Mouse (Mus musculus): Measurements from ENCODE around the gene Tdrd1. TPM values are rescaled to one million over a fixed set of nuclear protein-coding genes. Genes with fewer than 3 reads are reported as not detected.

Tdrd1 gene
- polyA plus RNA-seq, 1 experiment from 2014 or later, result 0.02 TPM

- 45% methylated on average over 2 of the region's 2 CpGs for WGBS (ENCODE audit: insufficient replicate concordance)
- H3K36me3 ChIP-seq (ENCODE audit: control insufficient read depth, insufficient read depth), result no peaks in the 10 kb centered on the region
- no peak overlapping the region for H3K9ac ChIP-seq (ENCODE audit: low read depth, low read length)
- H3K27ac ChIP-seq (ENCODE audit: low read length), result no peak overlapping the region
- no peak for ATAC-seq (ENCODE audit: low read depth)
- H3K27me3 ChIP-seq (ENCODE audit: control insufficient read depth, insufficient read depth, low read depth, low read length), result no peaks in the 10 kb centered on the region
- no peak overlapping the region for H3K4me2 ChIP-seq (ENCODE audit: low read depth, low read length)
- H3K4me3 ChIP-seq (ENCODE audit: low read depth, low read length), result no peak overlapping the region
- no peaks in the 10 kb centered on the region for H3K4me1 ChIP-seq (ENCODE audit: control insufficient read depth, low read depth, low read length)
- H3K9me3 ChIP-seq (replicated peaks; ENCODE audit: control insufficient read depth, low read length), result no peaks in the 10 kb centered on the region
Observed at GRCm38 (mm10) chr19:56891438-56891837, 65.4 kb downstream of the Tdrd1 start.

GRCm38 (mm10) chr19:56892586-56892985 lies 66.6 kb downstream of the Tdrd1 start:
- Histone ChIP-seq H3K4me3 (ENCODE audit: low read depth, low read length) (no peak overlapping the region), H3K36me3 (ENCODE audit: control insufficient read depth, insufficient read depth) (no peaks in the 10 kb centered on the region), H3K9me3 (replicated peaks; ENCODE audit: control insufficient read depth, low read length) (no peaks in the 10 kb centered on the region), H3K9ac (ENCODE audit: low read depth, low read length) (no peak overlapping the region), H3K27ac (ENCODE audit: low read length) (no peak overlapping the region), H3K27me3 (ENCODE audit: control insufficient read depth, insufficient read depth, low read depth, low read length) (no peaks in the 10 kb centered on the region), H3K4me1 (ENCODE audit: control insufficient read depth, low read depth, low read length) (no peaks in the 10 kb centered on the region), H3K4me2 (ENCODE audit: low read depth, low read length) (no peak overlapping the region)
- 60% methylated on average over 5 of the region's 5 CpGs for WGBS (ENCODE audit: insufficient replicate concordance)
- ATAC-seq (ENCODE audit: low read depth), result no peak

- H3K4me2 ChIP-seq (ENCODE audit: low read depth, low read length), result no peak overlapping the region
- no peak for ATAC-seq (ENCODE audit: low read depth)
- no peaks in the 10 kb centered on the region for H3K4me1 ChIP-seq (ENCODE audit: control insufficient read depth, low read depth, low read length)
- H3K4me3 ChIP-seq (ENCODE audit: low read depth, low read length), result no peak overlapping the region
- no peak overlapping the region for H3K27ac ChIP-seq (ENCODE audit: low read length)
- H3K27me3 ChIP-seq (ENCODE audit: control insufficient read depth, insufficient read depth, low read depth, low read length), result no peaks in the 10 kb centered on the region
- WGBS (ENCODE audit: insufficient replicate concordance), result 64% methylated on average over 5 of the region's 5 CpGs
- no peak overlapping the region for H3K9ac ChIP-seq (ENCODE audit: low read depth, low read length)
- H3K9me3 ChIP-seq (replicated peaks; ENCODE audit: control insufficient read depth, low read length), result no peaks in the 10 kb centered on the region
- no peaks in the 10 kb centered on the region for H3K36me3 ChIP-seq (ENCODE audit: control insufficient read depth, insufficient read depth)
Observed at GRCm38 (mm10) chr19:56893326-56893725, 67.3 kb downstream of the Tdrd1 start.

- no peak overlapping the region for H3K4me3 ChIP-seq (ENCODE audit: low read depth, low read length)
- H3K4me1 ChIP-seq (ENCODE audit: control insufficient read depth, low read depth, low read length), result no peaks in the 10 kb centered on the region
- H3K27me3 ChIP-seq (ENCODE audit: control insufficient read depth, insufficient read depth, low read depth, low read length), result no peaks in the 10 kb centered on the region
- no peak overlapping the region for H3K27ac ChIP-seq (ENCODE audit: low read length)
- no peak overlapping the region for H3K9ac ChIP-seq (ENCODE audit: low read depth, low read length)
- ATAC-seq (ENCODE audit: low read depth), result no peak
- H3K36me3 ChIP-seq (ENCODE audit: control insufficient read depth, insufficient read depth), result no peaks in the 10 kb centered on the region
- no peak overlapping the region for H3K4me2 ChIP-seq (ENCODE audit: low read depth, low read length)
- 72% methylated on average over 16 of the region's 16 CpGs for WGBS (ENCODE audit: insufficient replicate concordance)
- no peaks in the 10 kb centered on the region for H3K9me3 ChIP-seq (replicated peaks; ENCODE audit: control insufficient read depth, low read length)
Observed at GRCm38 (mm10) chr19:56897654-56898053, 71.6 kb downstream of the Tdrd1 start.

GRCm38 (mm10) chr19:56904095-56904494 lies 78.1 kb downstream of the Tdrd1 start:
- H3K4me3 ChIP-seq (ENCODE audit: low read depth, low read length), result no peak overlapping the region
- H3K4me1 ChIP-seq (ENCODE audit: control insufficient read depth, low read depth, low read length), result no peaks in the 10 kb centered on the region
- no peak for ATAC-seq (ENCODE audit: low read depth)
- no peak overlapping the region for H3K4me2 ChIP-seq (ENCODE audit: low read depth, low read length)
- no peaks in the 10 kb centered on the region for H3K36me3 ChIP-seq (ENCODE audit: control insufficient read depth, insufficient read depth)
- no peaks in the 10 kb centered on the region for H3K9me3 ChIP-seq (replicated peaks; ENCODE audit: control insufficient read depth, low read length)
- no peak overlapping the region for H3K27ac ChIP-seq (ENCODE audit: low read length)
- no peaks in the 10 kb centered on the region for H3K27me3 ChIP-seq (ENCODE audit: control insufficient read depth, insufficient read depth, low read depth, low read length)
- H3K9ac ChIP-seq (ENCODE audit: low read depth, low read length), result no peak overlapping the region
- WGBS (ENCODE audit: insufficient replicate concordance), result 32% methylated on average over 3 of the region's 3 CpGs

DNA sequence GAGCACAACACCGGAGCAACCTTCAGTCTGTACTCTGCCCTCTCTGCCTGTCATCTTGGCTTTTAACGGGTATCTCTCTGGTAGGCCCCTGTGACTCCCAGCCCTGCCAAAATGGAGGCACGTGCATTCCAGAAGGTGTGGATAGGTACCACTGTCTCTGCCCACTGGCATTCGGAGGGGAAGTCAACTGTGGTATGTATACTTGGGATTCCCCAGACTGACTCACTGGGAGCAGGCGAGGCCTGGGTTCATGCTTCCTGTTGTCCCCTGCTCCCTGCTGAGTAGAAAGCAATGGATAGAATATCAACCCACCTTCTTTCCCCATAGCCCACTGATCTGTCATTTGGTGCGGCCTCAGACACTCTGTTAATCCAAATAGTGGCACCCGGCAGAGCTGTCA lies 79.4 kb downstream of the Tdrd1 start:
- Histone ChIP-seq H3K4me3 (ENCODE audit: low read depth, low read length) (no peak overlapping the region), H3K4me1 (ENCODE audit: control insufficient read depth, low read depth, low read length) (no peaks in the 10 kb centered on the region), H3K9ac (ENCODE audit: low read depth, low read length) (no peak overlapping the region), H3K9me3 (replicated peaks; ENCODE audit: control insufficient read depth, low read length) (no peaks in the 10 kb centered on the region), H3K27ac (ENCODE audit: low read length) (no peak overlapping the region), H3K4me2 (ENCODE audit: low read depth, low read length) (no peak overlapping the region), H3K36me3 (ENCODE audit: control insufficient read depth, insufficient read depth) (no peaks in the 10 kb centered on the region), H3K27me3 (ENCODE audit: control insufficient read depth, insufficient read depth, low read depth, low read length) (no peaks in the 10 kb centered on the region)
- no peak for ATAC-seq (ENCODE audit: low read depth)
- WGBS (ENCODE audit: insufficient replicate concordance), result 62% methylated on average over 7 of the region's 7 CpGs

DNA sequence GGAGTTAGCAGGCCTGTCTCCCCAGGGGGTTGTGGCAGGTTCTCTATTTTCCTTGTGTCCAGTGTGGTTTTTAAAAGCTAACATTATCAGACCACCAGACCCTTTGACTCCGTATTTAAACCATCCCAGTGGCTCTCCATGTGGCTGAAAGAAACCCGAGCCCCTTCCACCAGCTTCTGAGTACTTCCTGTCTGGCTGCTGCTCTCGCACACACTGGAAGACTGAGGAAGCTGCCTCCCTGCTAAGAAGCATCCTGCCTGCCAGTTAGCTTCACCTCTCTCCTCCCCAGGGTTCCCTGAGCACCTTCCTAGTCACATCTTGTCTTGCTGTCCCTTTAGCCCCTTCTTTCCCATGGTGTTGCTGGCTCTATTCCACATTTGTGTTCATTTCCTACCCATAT lies 81.8 kb downstream of the Tdrd1 start:
- no peaks in the 10 kb centered on the region for H3K4me1 ChIP-seq (ENCODE audit: control insufficient read depth, low read depth, low read length)
- H3K27ac ChIP-seq (ENCODE audit: low read length), result no peak overlapping the region
- no peak overlapping the region for H3K4me2 ChIP-seq (ENCODE audit: low read depth, low read length)
- no peak overlapping the region for H3K9ac ChIP-seq (ENCODE audit: low read depth, low read length)
- ATAC-seq (ENCODE audit: low read depth), result no peak
- H3K4me3 ChIP-seq (ENCODE audit: low read depth, low read length), result no peak overlapping the region
- no peaks in the 10 kb centered on the region for H3K9me3 ChIP-seq (replicated peaks; ENCODE audit: control insufficient read depth, low read length)
- H3K27me3 ChIP-seq (ENCODE audit: control insufficient read depth, insufficient read depth, low read depth, low read length), result no peaks in the 10 kb centered on the region
- H3K36me3 ChIP-seq (ENCODE audit: control insufficient read depth, insufficient read depth), result no peaks in the 10 kb centered on the region
- WGBS (ENCODE audit: insufficient replicate concordance), result 22% methylated on average over 3 of the region's 3 CpGs

DNA sequence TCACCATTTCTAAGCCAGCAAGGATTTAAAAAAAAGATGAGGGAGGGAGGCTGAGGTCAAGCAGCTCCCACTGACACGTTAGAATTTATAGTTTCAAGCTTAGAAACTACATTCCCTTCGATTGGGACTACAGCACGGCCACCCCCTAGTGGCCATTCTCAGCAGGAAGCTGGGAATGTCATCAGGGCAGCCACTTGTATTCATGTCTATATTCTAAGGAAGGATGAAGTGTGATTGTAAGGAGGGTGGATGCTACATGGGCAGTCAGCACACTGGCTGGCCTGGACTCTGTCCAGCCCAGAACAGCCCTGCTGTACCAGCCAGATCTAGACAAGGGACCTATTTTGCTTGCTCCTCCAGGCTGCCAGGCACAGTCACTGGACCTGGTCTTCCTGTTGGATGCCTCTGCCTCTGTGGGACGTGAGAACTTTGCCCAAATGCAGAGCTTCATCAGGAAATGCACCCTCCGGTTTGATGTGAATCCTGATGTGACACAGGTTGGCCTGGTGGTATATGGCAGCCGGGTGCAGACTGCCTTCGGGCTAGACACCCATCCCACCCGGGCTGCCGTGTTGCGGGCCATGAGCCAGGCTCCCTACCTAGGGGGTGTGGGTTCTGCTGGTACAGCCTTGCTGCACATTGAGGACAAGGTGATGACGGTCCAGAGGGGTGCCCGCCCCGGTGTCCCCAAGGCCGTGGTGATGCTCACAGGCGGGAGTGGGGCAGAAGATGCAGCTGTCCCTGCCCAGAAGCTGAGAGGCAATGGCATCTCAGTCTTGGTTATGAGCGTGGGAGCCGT lies 82.7 kb downstream of the Tdrd1 start:
- no peak for ATAC-seq (ENCODE audit: low read depth)
- Histone ChIP-seq H3K4me1 (ENCODE audit: control insufficient read depth, low read depth, low read length) (no peaks in the 10 kb centered on the region), H3K27me3 (ENCODE audit: control insufficient read depth, insufficient read depth, low read depth, low read length) (no peaks in the 10 kb centered on the region), H3K36me3 (ENCODE audit: control insufficient read depth, insufficient read depth) (no peaks in the 10 kb centered on the region), H3K9me3 (replicated peaks; ENCODE audit: control insufficient read depth, low read length) (no peaks in the 10 kb centered on the region), H3K9ac (ENCODE audit: low read depth, low read length) (no peak overlapping the region), H3K27ac (ENCODE audit: low read length) (no peak overlapping the region), H3K4me3 (ENCODE audit: low read depth, low read length) (no peak overlapping the region), H3K4me2 (ENCODE audit: low read depth, low read length) (no peak overlapping the region)
- 53% methylated on average over 17 of the region's 17 CpGs for WGBS (ENCODE audit: insufficient replicate concordance)

- Histone ChIP-seq H3K36me3 (ENCODE audit: control insufficient read depth, insufficient read depth) (no peaks in the 10 kb centered on the region), H3K4me1 (ENCODE audit: control insufficient read depth, low read depth, low read length) (no peaks in the 10 kb centered on the region), H3K27me3 (ENCODE audit: control insufficient read depth, insufficient read depth, low read depth, low read length) (no peaks in the 10 kb centered on the region), H3K4me3 (ENCODE audit: low read depth, low read length) (no peak overlapping the region), H3K4me2 (ENCODE audit: low read depth, low read length) (no peak overlapping the region), H3K9ac (ENCODE audit: low read depth, low read length) (no peak overlapping the region), H3K9me3 (replicated peaks; ENCODE audit: control insufficient read depth, low read length) (no peaks in the 10 kb centered on the region; the same call in 1 of the 2 replicates), H3K27ac (ENCODE audit: low read length) (no peak overlapping the region)
- no peak for ATAC-seq (ENCODE audit: low read depth)
- WGBS (ENCODE audit: insufficient replicate concordance), result 57% methylated on average over 11 of the region's 11 CpGs
Observed at GRCm38 (mm10) chr19:56910561-56910960, 84.6 kb downstream of the Tdrd1 start.
